Mouse (Mus musculus) embryonic fibroblast, embryonic 13.5 days (primary cell): ENCODE measurements at regions not wholly inside any gene's neighbourhood (a gene's known extent, or its start where the extent isn't known, plus 50 kb on each side); places are given as distances from the start of the nearest gene placed in this dataset.

Source experiments
- CTCF ChIP-seq: IDR thresholded peaks from 2 replicates; pipeline ENCODE4 v1.5.1; 2011; ENCODE audit warnings: mild to moderate bottlenecking, control low read depth, low read length, moderate library complexity, borderline replicate concordance; ENCODE audit not compliant: insufficient read depth
- POLR2A ChIP-seq: IDR thresholded peaks from 2 replicates; pipeline ENCODE4 v1.6.1; 2011; ENCODE audit warnings: low read depth, mild to moderate bottlenecking, control low read depth, low read length, moderate library complexity

DNA sequence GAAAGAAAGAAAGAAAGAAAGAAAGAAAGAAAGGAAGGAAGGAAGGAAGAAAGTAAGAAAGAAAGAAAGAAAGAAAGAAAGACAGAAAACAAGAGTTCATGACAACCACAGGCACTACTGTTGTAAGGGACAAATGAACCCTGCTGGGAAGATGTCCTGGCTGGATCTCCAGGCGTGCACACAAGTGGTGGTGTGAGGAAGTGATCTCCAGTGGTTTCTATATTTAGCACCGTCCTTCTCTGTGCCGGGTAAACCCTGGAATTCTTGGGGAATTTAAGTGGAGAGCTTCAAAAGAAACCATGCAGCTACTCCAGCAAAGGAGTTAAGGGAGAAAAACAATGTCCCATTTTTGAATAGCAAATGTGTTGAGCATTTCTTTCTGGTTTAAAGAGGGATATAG lies 76.0 kb downstream of the Fasl start:
- TF ChIP-seq CTCF (no peak), POLR2A (no peak)
